Mouse (Mus musculus) cerebellum, adult 2 months (tissue): ENCODE measurements around the gene Dynlt1c. TPM values are rescaled to one million over a fixed set of nuclear protein-coding genes. Genes with fewer than 3 reads are reported as not detected.
"Not testable (repeated sequence)": the region's sequence is repeated elsewhere in the genome, so short reads cannot be mapped to it uniquely, and the experiment has no call there.

ENCODE experiments used
- DNase-seq, 2 experiments: peaks; one replicate each; pipeline ENCODE4 v3.0.0; 2021
- H3K27ac ChIP-seq: fragments of 200-500 bp; 2 replicates; pipeline ENCODE4 v1.5.1; 2012; ENCODE audit warnings: low read length, control low read depth, inconsistent platforms; ENCODE audit not compliant: insufficient read depth
- H3K27me3 ChIP-seq: fragments of 200-500 bp; 2 replicates; pipeline ENCODE4 v1.6.1; 2012; ENCODE audit warnings: inconsistent platforms, mild to moderate bottlenecking, low read length, moderate library complexity; ENCODE audit not compliant: control insufficient read depth, insufficient read depth
- H3K4me1 ChIP-seq: fragments of 200-500 bp; 2 replicates; pipeline ENCODE4 v1.6.1; 2011; ENCODE audit warnings: low read length; ENCODE audit not compliant: control insufficient read depth, insufficient read depth
- H3K4me3 ChIP-seq: fragments of 200-500 bp; replicated peaks from 2 replicates; pipeline ENCODE3; 2011; ENCODE audit warnings: mild to moderate bottlenecking, low read depth, low read length, control low read depth; ENCODE audit not compliant: insufficient read depth
- POLR2A ChIP-seq: fragments of 200-500 bp; IDR thresholded peaks from 2 replicates; pipeline ENCODE4 v1.6.1; 2011; ENCODE audit warnings: low read length, control low read depth, borderline replicate concordance; ENCODE audit not compliant: insufficient read depth
- WGBS: fragments of 180-500 bp; shearing (Covaris S2); methylation state at CpG from one replicate; pipeline ENCODE4 v1.1.7; 2018; 5-methylcytosine and 5-hydroxymethylcytosine counted together
- polyA plus RNA-seq: library from polyadenylated mRNA; depleted of rRNA; stranded (reverse); fragments of >200 nt; gene quantifications from 2 replicates; pipeline ENCODE4 v1.2.3, GENCODE M21; 2012; rRNA removed

Gene Dynlt1c
- polyA plus RNA-seq, result 26.4 and 30.2 TPM in 2 replicates

GRCm38 (mm10) chr17:6601204-6601911 lies at the start of gene Dynlt1c:
Gene Dynlt1c, plus strand, starts transcription at chr17:6601671.
- H3K27ac ChIP-seq, H3K4me1 ChIP-seq, H3K27me3 ChIP-seq: not testable (repeated sequence)
- 15% methylated on average over 28 of the region's 40 CpGs for WGBS
- peak; percentile 30; the same call in 1 of the 2 replicates for TF ChIP-seq POLR2A
- H3K4me3 ChIP-seq, result peak within 1 kb of the TSS; percentile 40
- DNase-seq, result peak; percentile 77 to 82

GRCm38 (mm10) chr17:6553798-6554197 lies 47.7 kb upstream of the Dynlt1c start:
- not testable (repeated sequence) for DNase-seq, H3K4me1 ChIP-seq, H3K27ac ChIP-seq, H3K4me3 ChIP-seq, H3K27me3 ChIP-seq
- WGBS, result no CpG with 5 or more reads among the region's 4 CpGs

- not testable (repeated sequence) for H3K4me1 ChIP-seq, DNase-seq, H3K27ac ChIP-seq, H3K27me3 ChIP-seq, H3K4me3 ChIP-seq
- WGBS, result no CpG with 5 or more reads among the region's 5 CpGs
Measured at GRCm38 (mm10) chr17:6554243-6554642, 47.2 kb upstream of the Dynlt1c start.

- H3K4me3 ChIP-seq, DNase-seq, H3K27me3 ChIP-seq, H3K27ac ChIP-seq, H3K4me1 ChIP-seq: not testable (repeated sequence)
- WGBS, result no CpG with 5 or more reads among the region's 4 CpGs
Measured at GRCm38 (mm10) chr17:6559447-6560133, 41.9 kb upstream of the Dynlt1c start.

GRCm38 (mm10) chr17:6564866-6565265 lies 36.6 kb upstream of the Dynlt1c start:
- H3K4me1 ChIP-seq, H3K27ac ChIP-seq, H3K4me3 ChIP-seq, H3K27me3 ChIP-seq, DNase-seq: not testable (repeated sequence)
- 95% methylated on average over 3 of the region's 3 CpGs for WGBS

GRCm38 (mm10) chr17:6567908-6568307 lies 33.6 kb upstream of the Dynlt1c start:
- H3K4me3 ChIP-seq, DNase-seq, H3K27ac ChIP-seq, H3K4me1 ChIP-seq, H3K27me3 ChIP-seq: not testable (repeated sequence)
- 57% methylated on average over 6 of the region's 8 CpGs for WGBS

GRCm38 (mm10) chr17:6571296-6571695 lies 30.2 kb upstream of the Dynlt1c start:
- H3K4me3 ChIP-seq, DNase-seq, H3K27ac ChIP-seq, H3K27me3 ChIP-seq, H3K4me1 ChIP-seq: not testable (repeated sequence)
- WGBS, result 89% methylated on average over 11 of the region's 11 CpGs

- H3K4me1 ChIP-seq, H3K4me3 ChIP-seq, H3K27ac ChIP-seq, DNase-seq, H3K27me3 ChIP-seq: not testable (repeated sequence)
- 100% methylated on average over 1 of the region's 1 CpGs for WGBS
Measured at GRCm38 (mm10) chr17:6572202-6572601, 29.3 kb upstream of the Dynlt1c start.

GRCm38 (mm10) chr17:6575376-6575775 lies 26.1 kb upstream of the Dynlt1c start:
- not testable (repeated sequence) for H3K4me1 ChIP-seq, H3K27me3 ChIP-seq, DNase-seq, H3K4me3 ChIP-seq, H3K27ac ChIP-seq
- WGBS, result 93% methylated on average over 8 of the region's 8 CpGs

- H3K27me3 ChIP-seq, H3K4me1 ChIP-seq, H3K27ac ChIP-seq, H3K4me3 ChIP-seq, DNase-seq: not testable (repeated sequence)
- WGBS, result no CpG with 5 or more reads among the region's 6 CpGs
Measured at GRCm38 (mm10) chr17:6588672-6589071, 12.8 kb upstream of the Dynlt1c start.

GRCm38 (mm10) chr17:6592109-6592508 lies 9.4 kb upstream of the Dynlt1c start:
- not testable (repeated sequence) for H3K27me3 ChIP-seq, H3K4me1 ChIP-seq, H3K4me3 ChIP-seq, H3K27ac ChIP-seq, DNase-seq
- 98% methylated on average over 2 of the region's 3 CpGs for WGBS

GRCm38 (mm10) chr17:6593896-6594295 lies 7.6 kb upstream of the Dynlt1c start:
- 86% methylated on average over 3 of the region's 3 CpGs for WGBS
- not testable (repeated sequence) for H3K27me3 ChIP-seq, H3K4me3 ChIP-seq

More at GRCm38 (mm10) chr17:6593896-6594295, 7.6 kb upstream of the Dynlt1c start:
- H3K4me1 ChIP-seq, DNase-seq, H3K27ac ChIP-seq: not testable (repeated sequence)
